Mouse (Mus musculus) A20 (cell line): Measurements from ENCODE around the gene Trmt2a.

ENCODE experiments used
- DNase-seq: peaks from one replicate; pipeline ENCODE4 v3.0.0-alpha.2; 2011; ENCODE audit warnings: low read depth, low spot score

Gene Trmt2a

GRCm38 (mm10) chr16:18288581-18289061 lies 40.1 kb downstream of the Trmt2a start:
- DNase-seq: no peak

- peak; percentile 99 for DNase-seq
Observed at GRCm38 (mm10) chr16:18289067-18289588, 40.6 kb downstream of the Trmt2a start, which contains the start of gene Dgcr8. Dgcr8 (minus strand) TSS chr16:18289246.

- DNase-seq: peak; percentile 50
Observed at GRCm38 (mm10) chr16:18289614-18290013, 41.1 kb downstream of the Trmt2a start.
